ENCODE assay signal across 18 mouse cellular contexts in the genomic region with DNA sequence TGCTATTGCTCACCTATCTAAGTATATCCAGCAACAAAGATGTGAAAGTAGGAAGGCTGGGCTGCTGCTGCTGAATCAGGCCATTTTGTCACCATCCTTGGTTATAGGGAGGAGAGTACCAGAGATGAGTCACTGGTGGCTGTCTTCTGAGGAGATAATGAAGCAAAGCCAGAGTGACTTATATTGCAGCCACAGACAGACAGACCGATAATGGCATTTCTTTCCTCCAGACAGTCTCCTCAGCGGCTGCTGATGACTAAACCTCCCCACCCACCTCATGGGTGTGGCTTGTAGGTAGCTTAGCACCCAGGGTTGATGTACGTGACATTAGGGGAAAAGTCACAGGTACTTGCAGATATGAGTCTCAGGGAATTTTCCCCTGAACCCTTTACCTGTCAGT.
DNase-seq lines count a peak whose midpoint lies in the region; ATAC-seq lines count a peak whose summit lies in the region.
"Had no signal": no experiment of that assay in that cellular context is flagged by ENCODE, and none has a peak within 500 bp of the region (broad histone marks: within the 10 kb centered on the region; RNA-seq: fewer than 3 reads in every experiment).

No protein-coding gene starts in this region.

- peak; percentile 74 for ATAC-seq in activated CD4-positive, CD25-positive, alpha-beta regulatory T cell, adult 4 months
- ATAC-seq in liver, embryonic 12.5 days, result peak; percentile 25
- ATAC-seq: forebrain, embryonic 15.5 days had no signal

- H3K9ac ChIP-seq in liver, embryonic 12.5 days, result no peak overlapping the region
- H3K9ac ChIP-seq: forebrain, embryonic 15.5 days; heart, embryonic 12.5 days; limb, embryonic 13.5 days; midbrain, embryonic 12.5 days had no signal

- H3K27ac ChIP-seq in liver, embryonic 12.5 days, result no peak overlapping the region
- H3K27ac ChIP-seq in midbrain, embryonic 10.5 days (replicated peaks), result no peak overlapping the region
- H3K27ac ChIP-seq: forebrain, embryonic 15.5 days; limb, embryonic 13.5 days; midbrain, embryonic 12.5 days had no signal

- DNase-seq in urinary bladder, postnatal 14 days (ENCODE audit: low spot score), result peak; percentile 22
- no peak for DNase-seq in urinary bladder, postnatal 25 days (ENCODE audit: low spot score)
- no peak for DNase-seq in thymus, postnatal 36 days
- no peak for DNase-seq in midbrain, embryonic 10.5 days (ENCODE audit: low spot score)
- no peak for DNase-seq in heart, adult 9 months (ENCODE audit: low spot score in 2 of 2)
- DNase-seq: cerebellum, adult 9-10 months; embryo, embryonic 11 days; gastrocnemius, postnatal 10 days; heart, postnatal 4 days; kidney, adult 11 months; kidney, postnatal 25 days; thymus, postnatal 14 days had no signal

- no peak overlapping the region for H3K4me2 ChIP-seq in liver, embryonic 12.5 days
- H3K4me2 ChIP-seq: forebrain, embryonic 15.5 days; heart, embryonic 12.5 days; limb, embryonic 13.5 days; midbrain, embryonic 12.5 days had no signal

- no peaks in the 10 kb centered on the region for H3K36me3 ChIP-seq in liver, embryonic 12.5 days
- H3K36me3 ChIP-seq in midbrain, embryonic 10.5 days, result no peaks in the 10 kb centered on the region
- H3K36me3 ChIP-seq: forebrain, embryonic 15.5 days; heart, embryonic 12.5 days; limb, embryonic 13.5 days; midbrain, embryonic 12.5 days had no signal

- H3K9me3 ChIP-seq in liver, embryonic 12.5 days (replicated peaks), result no peaks in the 10 kb centered on the region
- no peaks in the 10 kb centered on the region for H3K9me3 ChIP-seq in midbrain, embryonic 10.5 days (replicated peaks)
- H3K9me3 ChIP-seq: forebrain, embryonic 15.5 days; heart, embryonic 12.5 days; limb, embryonic 13.5 days; midbrain, embryonic 12.5 days had no signal

- H3K4me1 ChIP-seq in liver, embryonic 12.5 days, result peaks cover 24% of the 10 kb centered on the region
- H3K4me1 ChIP-seq in midbrain, embryonic 10.5 days, result peaks cover 6% of the 10 kb centered on the region; the same call in 1 of the 2 replicates

- 42% methylated on average over 3 of the region's 3 CpGs for WGBS in liver, embryonic 12.5 days (ENCODE audit: insufficient replicate concordance)
- 87% methylated on average over 3 of the region's 3 CpGs for WGBS in midbrain, embryonic 10.5 days

- H3K27me3 ChIP-seq in liver, embryonic 12.5 days (replicated peaks), result 0 out of 2 replicates have a peak, but pooled peaks cover 3% of the 10 kb centered on the region
- H3K27me3 ChIP-seq in midbrain, embryonic 10.5 days (ENCODE audit: low read depth, poor library complexity, severe bottlenecking), result no peaks in the 10 kb centered on the region
- H3K27me3 ChIP-seq: forebrain, embryonic 15.5 days; heart, embryonic 12.5 days; limb, embryonic 13.5 days; midbrain, embryonic 12.5 days had no signal

- H3K4me3 ChIP-seq in liver, embryonic 12.5 days, result no peak overlapping the region
- H3K4me3 ChIP-seq in midbrain, embryonic 10.5 days, result no peak overlapping the region
- H3K4me3 ChIP-seq: forebrain, embryonic 15.5 days; heart, embryonic 12.5 days; limb, embryonic 13.5 days; midbrain, embryonic 12.5 days had no signal
